Mouse (Mus musculus) MEL (cell line): Measurements from ENCODE around the gene Adamtsl5. TPM values are rescaled to one million over a fixed set of nuclear protein-coding genes. Genes with fewer than 3 reads are reported as not detected.

ENCODE experiments used
- DNase-seq: peaks from one replicate; pipeline ENCODE4 v3.0.0; 2011; ENCODE audit warnings: low read depth, low spot score
- H3K27ac ChIP-seq: 2 replicates; pipeline ENCODE4 v1.5.1; 2012; ENCODE audit warnings: low read depth, mild to moderate bottlenecking, control low read depth, low read length, moderate library complexity; ENCODE audit not compliant: control insufficient read depth
- H3K27me3 ChIP-seq, 2 experiments: fragments of 150-350 bp in 1 of 2; sonication (generic) in 1 of 2; 2 replicates each; pipeline ENCODE4 v1.6.1; 2012; ENCODE audit warnings: low read length in 2 of 2, mild to moderate bottlenecking in 2 of 2, improper control_type of control experiment in 1 of 2, moderate library complexity in 1 of 2; ENCODE audit not compliant: insufficient read depth in 2 of 2, control insufficient read depth in 1 of 2
- H3K36me3 ChIP-seq, 2 experiments: 2 replicates each; pipeline ENCODE4 v1.6.1; 2012 to 2014; ENCODE audit warnings: low read length in 2 of 2, improper control_type of control experiment in 1 of 2, inconsistent platforms in 1 of 2, mild to moderate bottlenecking in 1 of 2; ENCODE audit not compliant: insufficient read depth in 2 of 2, control insufficient read depth in 1 of 2
- H3K4me1 ChIP-seq, 2 experiments: fragments of 150-350 bp in 1 of 2; sonication (generic) in 1 of 2; 2 replicates each; pipeline ENCODE4 v1.6.1; 2012; ENCODE audit warnings: low read length in 2 of 2, improper control_type of control experiment in 1 of 2, mild to moderate bottlenecking in 1 of 2; ENCODE audit not compliant: insufficient read depth in 2 of 2, control insufficient read depth in 1 of 2
- H3K4me3 ChIP-seq, 2 experiments: fragments of 150-350 bp in 1 of 2; sonication (generic) in 1 of 2; 2 replicates each; pipeline ENCODE4 v1.5.1; 2012; ENCODE audit warnings: low read depth in 2 of 2, low read length in 2 of 2, mild to moderate bottlenecking in 2 of 2, moderate library complexity in 2 of 2, control low read depth in 1 of 2, improper control_type of control experiment in 1 of 2; ENCODE audit not compliant: control insufficient read depth in 1 of 2, insufficient read depth in 1 of 2
- H3K79me2 ChIP-seq: 2 replicates; pipeline ENCODE4 v1.6.1; 2012; ENCODE audit warnings: mild to moderate bottlenecking, low read length, moderate library complexity; ENCODE audit not compliant: control insufficient read depth, poor library complexity, insufficient read depth
- H3K9ac ChIP-seq: 2 replicates; pipeline ENCODE4 v1.6.1; 2012; ENCODE audit warnings: low read depth, mild to moderate bottlenecking, control low read depth, low read length, moderate library complexity; ENCODE audit not compliant: control insufficient read depth, poor library complexity, severe bottlenecking
- H3K9me3 ChIP-seq: fragments of 150-350 bp; sonication (generic); replicated peaks from 2 replicates; pipeline ENCODE4 v1.6.1; 2012; ENCODE audit warnings: mild to moderate bottlenecking, low read length, improper control_type of control experiment, moderate library complexity; ENCODE audit not compliant: insufficient read depth
- BHLHE40 ChIP-seq: IDR thresholded peaks from 2 replicates; pipeline ENCODE4 v1.6.1; 2012; ENCODE audit warnings: low read depth, mild to moderate bottlenecking, inconsistent platforms, low read length, improper control_type of control experiment, borderline replicate concordance
- CHD1 ChIP-seq: IDR thresholded peaks from 2 replicates; pipeline ENCODE4 v1.6.1; 2012; ENCODE audit warnings: low read depth, mild to moderate bottlenecking, inconsistent platforms, low read length, improper control_type of control experiment
- CHD2 ChIP-seq: IDR thresholded peaks from 2 replicates; pipeline ENCODE4 v1.6.1; 2011; ENCODE audit warnings: low read length, improper control_type of control experiment
- CTCF ChIP-seq, 3 experiments: IDR thresholded peaks in 2 of 3; conservative IDR thresholded peaks in 1 of 3; 2 replicates each; pipeline ENCODE4 v1.5.1; 2011 to 2012; ENCODE audit warnings: low read length in 3 of 3, low read depth in 2 of 3, mild to moderate bottlenecking in 2 of 3, improper control_type of control experiment in 1 of 3, inconsistent platforms in 1 of 3, mixed read lengths in 1 of 3, moderate library complexity in 1 of 3; ENCODE audit not compliant: control insufficient read depth in 1 of 3, insufficient read depth in 1 of 3, poor library complexity in 1 of 3, severe bottlenecking in 1 of 3
- E2F4 ChIP-seq: IDR thresholded peaks from 2 replicates; pipeline ENCODE4 v1.6.1; 2011; ENCODE audit warnings: low read depth, low read length, improper control_type of control experiment, borderline replicate concordance
- ELF1 ChIP-seq: IDR thresholded peaks from 2 replicates; pipeline ENCODE4 v1.6.1; 2014; ENCODE audit warnings: low read depth, mild to moderate bottlenecking, inconsistent platforms, low read length, improper control_type of control experiment, moderate library complexity
- EP300 ChIP-seq, 2 experiments: IDR thresholded peaks; 2 replicates each; pipeline ENCODE4 v1.6.1; 2011; ENCODE audit warnings: improper control_type of control experiment in 2 of 2, low read length in 2 of 2, low read depth in 1 of 2, mild to moderate bottlenecking in 1 of 2
- ETS1 ChIP-seq: IDR thresholded peaks from 2 replicates; pipeline ENCODE4 v1.6.1; 2012; ENCODE audit warnings: low read depth, mild to moderate bottlenecking, inconsistent platforms, low read length, improper control_type of control experiment, moderate library complexity
- GABPA ChIP-seq: IDR thresholded peaks from 2 replicates; pipeline ENCODE4 v1.6.1; 2012; ENCODE audit warnings: low read depth, mild to moderate bottlenecking, inconsistent platforms, low read length, improper control_type of control experiment, moderate library complexity
- GATA1 ChIP-seq: IDR thresholded peaks from 2 replicates; pipeline ENCODE4 v1.6.1; 2011; ENCODE audit warnings: low read depth, low read length, improper control_type of control experiment
- JUND ChIP-seq: IDR thresholded peaks from 2 replicates; pipeline ENCODE4 v1.6.1; 2011; ENCODE audit warnings: low read depth, mild to moderate bottlenecking, improper control_type of control experiment, low read length
- MAFK ChIP-seq: IDR thresholded peaks from 2 replicates; pipeline ENCODE4 v1.6.1; 2011; ENCODE audit warnings: low read depth, mild to moderate bottlenecking, low read length, improper control_type of control experiment, borderline replicate concordance
- MAX ChIP-seq: IDR thresholded peaks from 2 replicates; pipeline ENCODE4 v1.6.1; 2011; ENCODE audit warnings: low read length, improper control_type of control experiment
- MAZ ChIP-seq: IDR thresholded peaks from 2 replicates; pipeline ENCODE4 v1.6.1; 2012; ENCODE audit warnings: low read depth, mild to moderate bottlenecking, inconsistent platforms, low read length, improper control_type of control experiment
- MEF2A ChIP-seq: IDR thresholded peaks from 2 replicates; pipeline ENCODE4 v1.6.1; 2014; ENCODE audit warnings: low read depth, mild to moderate bottlenecking, inconsistent platforms, low read length, improper control_type of control experiment; ENCODE audit not compliant: poor library complexity, insufficient replicate concordance, severe bottlenecking; ENCODE audit errors: extremely low read depth
- MXI1 ChIP-seq: IDR thresholded peaks from 2 replicates; pipeline ENCODE4 v1.6.1; 2011; ENCODE audit warnings: mild to moderate bottlenecking, low read depth, low read length, improper control_type of control experiment
- MYB ChIP-seq: IDR thresholded peaks from 2 replicates; pipeline ENCODE4 v1.6.1; 2011; ENCODE audit warnings: mild to moderate bottlenecking, low read depth, low read length, improper control_type of control experiment
- MYC ChIP-seq: IDR thresholded peaks from 2 replicates; pipeline ENCODE4 v1.6.1; 2011; ENCODE audit warnings: low read depth, mild to moderate bottlenecking, low read length, improper control_type of control experiment, moderate library complexity
- NRF1 ChIP-seq: IDR thresholded peaks from 2 replicates; pipeline ENCODE4 v1.6.1; 2014; ENCODE audit warnings: low read depth, mild to moderate bottlenecking, inconsistent platforms, low read length, improper control_type of control experiment, moderate library complexity; ENCODE audit not compliant: poor library complexity, insufficient read depth, severe bottlenecking
- POLR2A ChIP-seq, 2 experiments: IDR thresholded peaks; 2 replicates each; pipeline ENCODE4 v1.6.1; 2011 to 2012; ENCODE audit warnings: low read length in 2 of 2, mild to moderate bottlenecking in 2 of 2, control low read depth in 1 of 2, improper control_type of control experiment in 1 of 2, low read depth in 1 of 2, moderate library complexity in 1 of 2; ENCODE audit not compliant: control insufficient read depth in 1 of 2, insufficient read depth in 1 of 2, poor library complexity in 1 of 2
- POLR2AphosphoS2 ChIP-seq: IDR thresholded peaks from 2 replicates; pipeline ENCODE4 v1.6.1; 2011; ENCODE audit warnings: low read length, improper control_type of control experiment
- RCOR1 ChIP-seq: IDR thresholded peaks from 2 replicates; pipeline ENCODE4 v1.6.1; 2012; ENCODE audit warnings: low read depth, mild to moderate bottlenecking, inconsistent platforms, low read length, improper control_type of control experiment
- SIN3A ChIP-seq: IDR thresholded peaks from 2 replicates; pipeline ENCODE4 v1.6.1; 2012; ENCODE audit warnings: low read length, improper control_type of control experiment, inconsistent platforms
- TAL1 ChIP-seq: IDR thresholded peaks from 2 replicates; pipeline ENCODE4 v1.6.1; 2012; ENCODE audit warnings: mild to moderate bottlenecking, inconsistent platforms, low read length, moderate library complexity, mixed read lengths
- TCF12 ChIP-seq: IDR thresholded peaks from 2 replicates; pipeline ENCODE4 v1.6.1; 2014; ENCODE audit warnings: low read depth, mild to moderate bottlenecking, inconsistent platforms, low read length, improper control_type of control experiment, moderate library complexity
- USF2 ChIP-seq, 2 experiments: IDR thresholded peaks; 2 replicates each; pipeline ENCODE4 v1.6.1; 2011 to 2012; ENCODE audit warnings: improper control_type of control experiment in 2 of 2, low read length in 2 of 2, borderline replicate concordance in 1 of 2, inconsistent platforms in 1 of 2, low read depth in 1 of 2, mild to moderate bottlenecking in 1 of 2; ENCODE audit not compliant: insufficient read depth in 1 of 2
- ZC3H11A ChIP-seq: IDR thresholded peaks from 2 replicates; pipeline ENCODE4 v1.6.1; 2012; ENCODE audit warnings: low read depth, mild to moderate bottlenecking, inconsistent platforms, low read length, improper control_type of control experiment
- ZKSCAN1 ChIP-seq: IDR thresholded peaks from 2 replicates; pipeline ENCODE4 v1.6.1; 2012; ENCODE audit warnings: low read depth, mild to moderate bottlenecking, inconsistent platforms, low read length, improper control_type of control experiment, moderate library complexity
- ZMIZ1 ChIP-seq: IDR thresholded peaks from 2 replicates; pipeline ENCODE4 v1.6.1; 2012; ENCODE audit warnings: low read depth, mild to moderate bottlenecking, inconsistent platforms, low read length, improper control_type of control experiment, moderate library complexity
- ZNF384 ChIP-seq: IDR thresholded peaks from 2 replicates; pipeline ENCODE4 v1.6.1; 2012; ENCODE audit warnings: low read depth, mild to moderate bottlenecking, inconsistent platforms, low read length, improper control_type of control experiment
- polyA plus RNA-seq, 2 experiments: library from polyadenylated mRNA; stranded (reverse) in 1 of 2; unstranded in 1 of 2; fragments of >175 nt in 1 of 2; fragments of >200 nt in 1 of 2; gene quantifications; 2 replicates each; pipeline versions ENCODE4 v1.2.1 to v1.2.4; 2012; ENCODE audit warnings: low replicate concordance in 2 of 2, low read depth in 1 of 2; ENCODE audit not compliant: insufficient read length in 2 of 2, insufficient read depth in 1 of 2, missing spikeins in 1 of 2
- total RNA-seq: library from RNA; depleted of rRNA; stranded (reverse); fragments of 300-350 nt; gene quantifications from 2 replicates; pipeline ENCODE4 v1.2.3, GENCODE M21; 2012

Gene Adamtsl5
- total and polyA plus RNA-seq, 3 experiments: 3.9 to 16.5 TPM; not detected in 1

DNA sequence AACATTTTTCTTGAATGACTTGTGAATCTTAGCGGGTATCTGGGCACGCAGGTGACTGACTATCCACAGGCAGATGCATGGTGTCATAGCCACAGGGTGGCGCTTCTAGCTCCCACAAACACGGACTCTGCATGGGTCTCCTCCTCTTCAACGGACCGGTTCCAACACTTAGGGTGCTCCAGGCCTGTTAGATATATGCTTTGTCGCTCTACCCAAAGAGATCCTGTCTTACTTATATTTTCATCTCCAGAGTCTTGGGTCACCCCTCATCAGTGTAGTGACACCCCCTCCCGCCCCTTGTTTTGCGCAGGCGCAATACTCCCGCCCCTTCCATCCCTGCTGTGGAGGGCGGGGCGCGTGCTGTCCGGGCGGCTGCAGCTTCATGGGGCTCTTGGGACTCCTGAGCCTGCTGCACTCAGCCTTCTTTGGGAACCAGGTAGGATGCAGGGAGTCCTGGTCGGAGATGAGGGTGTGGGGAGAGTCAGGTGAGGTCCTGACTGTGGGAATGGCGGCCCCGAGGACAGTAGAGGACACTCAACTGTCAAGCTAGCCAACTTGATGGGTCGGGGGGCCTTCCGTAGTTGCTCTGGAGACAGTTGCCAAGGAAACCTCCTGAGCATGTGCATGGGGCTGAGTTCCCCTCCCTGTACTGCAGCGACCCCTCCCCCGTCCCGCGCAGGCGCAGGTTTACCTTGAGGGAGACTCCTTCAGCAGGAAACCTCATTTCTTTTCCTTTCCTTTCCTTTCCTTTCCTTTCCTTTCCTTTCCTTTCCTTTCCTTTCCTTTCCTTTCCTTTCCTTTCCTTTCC is 52.4 kb downstream of the Adamtsl5 start, which contains the start of gene Apc2 (continued):
- TF ChIP-seq CHD1 (no peak), MYC (peak; percentile 50; the same call in 1 of the 2 replicates), ZC3H11A (peak; percentile 37; the same call in 1 of the 2 replicates), CTCF (IDR thresholded peaks at IDR 0.05 in 2 of 3, conservative IDR thresholded peaks at IDR 0.05 in 1 of 3; ENCODE audit: control insufficient read depth in 1 of 3, insufficient read depth in 1 of 3, low read depth in 2 of 3, low read length in 3 of 3, poor library complexity in 1 of 3, severe bottlenecking in 1 of 3) (peak; percentile 53 to 77 (median 76)), ZMIZ1 (no peak), ZNF384 (no peak), NRF1 (peak; percentile 53; the same call in 1 of the 2 replicates), MAFK (no peak)

- Histone ChIP-seq H3K27ac (no peak overlapping the region), H3K9me3 (no peaks in the 10 kb centered on the region), H3K9ac (peak overlapping the region; percentile 98), H3K4me3 (0 out of 4 replicates have a peak overlapping the region, but pooled peaks of 1 of the 2 experiments have one; percentile 95), H3K36me3 (peaks cover 6 to 9% of the 10 kb centered on the region in 2 experiments; a peak in 3 of 4 replicates), H3K4me1 (peaks cover 0 to 23% of the 10 kb centered on the region in 2 experiments; a peak in 2 of 4 replicates), H3K79me2 (peaks cover 19% of the 10 kb centered on the region), H3K27me3 (no peaks in the 10 kb centered on the region)
- DNase-seq: peak; percentile 74
- peak; percentile 51; the same call in 1 of the 2 replicates for TF ChIP-seq CHD2
- no peak for TF ChIP-seq ZKSCAN1
- no peak for TF ChIP-seq MAX
- TF ChIP-seq MAZ: no peak
- TF ChIP-seq POLR2A (IDR thresholded peaks at IDR 0.05; ENCODE audit: control insufficient read depth in 1 of 2, insufficient read depth in 1 of 2, low read depth in 1 of 2, low read length in 2 of 2, poor library complexity in 1 of 2): peak in 1 of 2 experiments; percentile 66; a peak in 3 of 4 replicates
- no peak for TF ChIP-seq EP300 (IDR thresholded peaks at IDR 0.05; ENCODE audit: low read depth in 1 of 2, low read length in 2 of 2)
- TF ChIP-seq TAL1: no peak
- TF ChIP-seq MYC: no peak
- no peak for TF ChIP-seq ETS1
- TF ChIP-seq CTCF (IDR thresholded peaks at IDR 0.05 in 2 of 3, conservative IDR thresholded peaks at IDR 0.05 in 1 of 3; ENCODE audit: control insufficient read depth in 1 of 3, insufficient read depth in 1 of 3, low read depth in 2 of 3, low read length in 3 of 3, poor library complexity in 1 of 3, severe bottlenecking in 1 of 3): no peak
- no peak for TF ChIP-seq GABPA
- no peak for TF ChIP-seq E2F4
- TF ChIP-seq TCF12: no peak
- no peak for TF ChIP-seq MAFK
- TF ChIP-seq RCOR1: no peak
- TF ChIP-seq MYB: peak; percentile 26; the same call in 1 of the 2 replicates
- peak; percentile 25; the same call in 1 of the 2 replicates for TF ChIP-seq SIN3A
- peak; percentile 53 for TF ChIP-seq MXI1
- peak; percentile 96 for TF ChIP-seq POLR2AphosphoS2
- peak; percentile 91 for TF ChIP-seq ZMIZ1
- 0 out of 2 replicates have a peak, but pooled peaks have one; percentile 16 for TF ChIP-seq BHLHE40
- TF ChIP-seq ELF1: no peak
- TF ChIP-seq NRF1: no peak
- TF ChIP-seq GATA1: no peak
- no peak for TF ChIP-seq ZNF384
- TF ChIP-seq ZC3H11A: no peak
- TF ChIP-seq MEF2A: 0 out of 2 replicates have a peak, but pooled peaks have one; percentile 27
- no peak for TF ChIP-seq JUND
- TF ChIP-seq USF2 (IDR thresholded peaks at IDR 0.05; ENCODE audit: borderline replicate concordance in 1 of 2, insufficient read depth in 1 of 2, low read depth in 1 of 2, low read length in 2 of 2): no peak
These were observed 53.4 kb downstream of the Adamtsl5 start for GRCm38 (mm10) chr10:80294788-80295303.
